Mouse (Mus musculus): Measurements from ENCODE around the gene Wnt6. TPM values are rescaled to one million over a fixed set of nuclear protein-coding genes. Genes with fewer than 3 reads are reported as not detected.
"Not testable (repeated sequence)": the region's sequence is repeated elsewhere in the genome, so short reads cannot be mapped to it uniquely, and the experiment has no call there.

Gene Wnt6
- total RNA-seq, 2 experiments from 2014 or later: 3.5 to 5.1 TPM

DNA sequence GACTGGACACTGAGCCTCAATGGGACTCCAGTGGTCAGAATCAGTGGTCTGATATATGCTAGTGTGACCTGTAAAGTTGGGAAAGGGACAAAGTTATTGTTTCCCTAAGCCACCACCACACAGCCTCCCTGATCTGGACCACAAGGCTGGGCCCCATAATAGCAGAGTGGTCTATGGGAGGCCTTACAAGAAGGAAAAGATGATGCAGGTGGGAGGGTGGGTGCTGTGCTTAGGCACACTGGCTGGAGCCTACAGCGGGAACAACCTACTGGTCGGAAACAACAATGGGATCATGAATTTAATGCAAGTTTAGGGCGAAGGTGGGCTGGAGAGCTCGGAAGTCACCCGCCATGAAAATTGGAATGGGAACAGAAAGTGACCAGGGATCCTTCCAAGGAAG is 34.2 kb downstream of the Wnt6 start:
- DNase-seq: no peak
- intact Hi-C loops (cut with DNase I): loop anchor here (5.0 kb wide), 1 partner anchor 51 kb away; no protein-coding TSS in a partner anchor

DNA sequence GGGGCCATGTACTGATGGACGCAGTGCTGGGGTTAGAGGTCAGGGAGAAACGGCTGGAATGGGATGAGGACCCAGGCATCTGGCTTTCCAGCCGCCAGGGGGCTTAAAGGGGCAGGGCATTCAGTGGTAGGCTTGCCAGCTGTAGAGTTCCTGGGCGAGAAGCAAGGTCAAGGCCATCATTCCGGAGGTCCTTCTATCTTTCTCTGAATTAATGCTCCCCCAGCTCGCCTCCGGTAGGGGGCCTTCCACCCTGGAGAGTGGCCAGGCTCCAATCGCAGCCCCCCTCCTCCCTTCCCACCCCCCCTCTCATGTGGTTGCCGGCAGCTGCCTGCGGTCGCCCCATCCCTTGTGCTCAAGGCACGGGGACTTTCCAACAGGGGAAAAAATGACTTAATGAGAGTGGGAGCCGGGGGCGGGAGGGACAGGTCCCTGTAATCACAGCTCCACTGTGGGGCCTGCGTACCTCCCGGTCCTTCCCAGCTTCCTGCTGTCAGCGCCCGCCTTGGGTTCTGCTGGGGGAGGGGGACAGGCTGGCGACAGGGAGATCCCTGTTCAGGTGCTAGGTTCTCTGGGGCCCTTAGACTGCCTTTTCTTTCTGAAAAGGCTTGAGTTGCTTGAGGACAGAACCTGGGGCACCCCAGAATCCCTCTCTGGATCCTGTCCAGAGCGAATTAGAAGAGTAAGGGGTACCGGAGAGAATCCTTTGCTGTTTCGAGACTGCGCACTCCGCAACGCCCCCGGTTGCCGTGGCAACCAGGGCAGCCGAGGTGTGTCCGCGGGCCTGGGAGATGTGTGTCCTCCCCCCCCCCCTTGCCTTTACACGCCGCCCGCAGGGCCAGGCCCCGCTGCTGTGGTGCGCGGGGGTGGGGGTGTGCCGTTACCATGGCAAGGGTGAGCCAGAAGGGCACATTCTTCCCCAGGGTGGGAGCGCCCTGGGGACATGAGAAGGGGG is 34.9 kb downstream of the Wnt6 start:
- intact Hi-C loops (cut with DNase I): loop anchor here (5.0 kb wide), 1 partner anchor 51 kb away; no protein-coding TSS in a partner anchor
- no peak for DNase-seq

- no peak for DNase-seq
- intact Hi-C loops (cut with DNase I): loop anchor here (5.0 kb wide), 1 partner anchor 50 kb away; no protein-coding TSS in a partner anchor
These were observed 35.9 kb downstream of the Wnt6 start for GRCm38 (mm10) chr1:74807551-74808071.

GRCm38 (mm10) chr1:74808078-74808477 is 36.4 kb downstream of the Wnt6 start:
- peak; percentile 82 for DNase-seq
- intact Hi-C loops (cut with DNase I): loop anchor here (5.0 kb wide), 1 partner anchor 49 kb away; no protein-coding TSS in a partner anchor

DNA sequence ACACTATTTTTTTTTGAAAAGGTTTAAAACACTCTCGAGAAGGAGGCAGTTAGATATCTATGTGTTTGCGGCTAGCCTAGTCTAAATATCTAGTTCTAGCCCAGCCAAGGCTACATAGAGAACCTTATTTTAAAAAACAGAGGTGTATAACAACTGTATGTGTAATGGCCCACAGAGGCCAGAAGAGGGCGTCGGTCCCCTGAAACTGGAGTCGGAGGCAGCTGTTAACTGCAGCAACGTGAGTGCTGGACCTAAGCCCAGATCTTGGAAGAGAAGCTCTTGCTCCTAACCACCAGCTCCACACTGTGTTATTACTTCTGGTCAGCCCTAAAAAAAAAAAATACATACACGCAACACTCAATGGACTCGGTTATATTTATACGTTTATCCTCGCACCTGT is 37.3 kb downstream of the Wnt6 start:
- no peak for DNase-seq
- intact Hi-C loops (cut with DNase I): loop anchor here (5.0 kb wide), 1 partner anchor 48 kb away; no protein-coding TSS in a partner anchor

DNA sequence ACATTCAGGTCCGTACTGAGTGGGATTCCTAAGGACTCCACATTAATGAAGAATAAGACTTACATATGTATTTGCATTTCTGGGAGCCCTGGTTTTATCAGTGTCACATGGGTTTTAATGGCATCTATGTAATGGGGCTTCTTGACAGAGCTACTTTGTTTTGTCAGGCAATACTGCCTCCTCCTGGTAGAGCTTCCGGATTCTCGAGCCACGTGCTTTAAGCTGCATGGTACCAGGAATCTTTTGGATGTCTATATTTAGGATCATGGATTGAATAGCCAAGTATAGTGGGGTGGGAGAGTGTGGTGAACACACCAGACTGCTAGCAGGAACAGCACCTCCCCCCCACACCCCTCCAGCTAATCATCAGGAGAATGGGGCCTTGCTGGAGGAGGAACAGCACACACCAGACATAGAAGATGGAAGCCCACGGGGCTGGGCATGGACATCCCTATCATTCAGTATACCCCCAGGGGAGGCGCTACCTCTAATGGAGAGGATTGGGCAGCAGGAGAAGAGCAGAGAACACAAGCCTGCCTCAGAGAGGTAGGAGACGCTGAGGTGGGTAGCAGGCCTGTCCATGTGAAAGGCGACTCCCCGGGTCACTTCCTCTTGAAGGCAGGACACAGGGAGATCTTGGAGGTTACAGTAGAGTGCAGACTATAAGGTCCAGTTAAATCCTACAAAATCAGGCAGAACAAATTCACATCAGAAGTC is 43.4 kb downstream of the Wnt6 start:
- intact Hi-C loops (cut with DNase I): no loop called here
- DNase-seq: no peak

- intact Hi-C loops (cut with DNase I): not testable (repeated sequence)
These were observed 44.3 kb downstream of the Wnt6 start for GRCm38 (mm10) chr1:74815965-74816364.

GRCm38 (mm10) chr1:74816612-74817199 is 45.0 kb downstream of the Wnt6 start:
- intact Hi-C loops (cut with DNase I): no loop called here
- peak; percentile 92 for DNase-seq

More at GRCm38 (mm10) chr1:74815965-74816364, 44.3 kb downstream of the Wnt6 start:
- DNase-seq: not testable (repeated sequence)

- intact Hi-C loops (cut with DNase I): no loop called here
- DNase-seq: no peak
These were observed 45.5 kb downstream of the Wnt6 start for GRCm38 (mm10) chr1:74817219-74817618.

DNA sequence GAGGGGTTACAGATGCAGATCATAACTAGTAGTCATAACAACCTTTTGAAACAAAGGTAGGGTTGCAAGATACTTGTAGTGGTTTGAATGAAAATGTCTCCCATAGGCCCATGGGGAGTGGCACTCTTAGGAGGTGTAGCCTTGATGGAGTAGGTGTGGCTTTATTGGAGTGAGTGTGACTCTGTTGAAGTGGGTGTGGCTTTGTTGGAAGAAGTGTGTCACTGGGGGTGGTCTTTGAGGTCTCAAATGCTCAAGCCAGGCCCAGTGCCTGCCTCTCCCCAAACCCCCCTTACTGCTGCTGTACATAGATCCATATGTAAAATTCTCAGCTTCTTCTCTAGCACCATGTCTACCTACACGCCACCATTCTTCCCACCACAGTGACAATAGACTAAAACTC is 46.8 kb downstream of the Wnt6 start:
- no peak for DNase-seq
- intact Hi-C loops (cut with DNase I): no loop called here

DNA sequence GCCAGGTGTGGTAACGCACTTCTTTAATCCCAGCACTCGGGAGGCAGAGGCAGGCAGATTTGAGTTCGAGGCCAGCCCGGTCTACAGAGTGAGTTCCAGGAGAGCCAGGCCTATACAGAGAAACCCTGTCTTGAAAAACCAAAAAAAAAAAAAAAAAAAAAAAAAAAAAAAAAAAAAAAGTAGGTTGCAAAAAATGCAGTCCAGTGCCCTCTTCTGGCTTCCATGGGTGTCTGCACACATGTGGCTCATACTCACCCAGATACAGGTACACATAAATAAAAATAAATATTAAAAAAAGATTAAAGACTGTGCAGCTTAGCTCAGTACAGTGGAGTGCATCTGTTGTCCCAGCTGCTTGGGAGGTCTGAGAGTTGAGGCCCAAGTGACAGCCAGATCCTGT is 51.9 kb downstream of the Wnt6 start:
- intact Hi-C loops (cut with DNase I); DNase-seq: not testable (repeated sequence)

DNA sequence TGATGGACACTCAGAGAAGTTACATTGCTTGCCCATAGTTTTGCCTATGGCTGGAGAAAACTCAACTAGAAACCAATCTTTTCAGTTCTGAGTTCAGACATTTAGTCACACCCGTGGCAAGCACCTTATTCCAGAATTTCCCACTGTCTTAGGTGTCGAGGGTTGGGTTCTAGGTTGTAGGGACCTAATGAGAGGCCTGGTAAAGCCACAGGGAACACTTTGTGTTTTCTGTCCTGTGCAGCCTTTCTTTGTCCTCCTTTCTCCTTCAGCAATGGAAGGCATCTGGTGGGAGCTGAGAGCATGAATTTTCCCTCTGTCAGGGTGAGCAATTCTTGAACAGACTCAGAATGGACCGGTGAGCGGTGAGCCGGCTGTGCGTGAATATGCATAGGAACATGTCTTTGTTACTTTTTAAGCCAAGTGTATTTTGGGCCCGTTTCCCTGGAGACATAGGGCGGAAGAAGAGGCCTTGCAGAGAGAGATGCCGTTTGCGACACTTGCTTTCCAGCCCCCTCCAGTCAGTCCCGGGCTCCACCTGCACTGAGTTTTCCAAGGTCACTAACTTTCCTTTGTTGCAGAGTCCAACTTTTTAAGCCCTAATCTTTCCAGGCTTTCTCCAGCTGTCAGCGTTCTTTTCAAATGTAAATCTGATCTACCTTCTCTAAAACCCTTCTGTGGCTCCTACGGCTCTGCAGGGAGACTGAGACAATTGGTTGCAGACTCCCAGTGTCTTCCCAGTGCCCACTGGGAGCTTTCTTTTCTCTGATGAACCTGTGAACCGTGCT is 53.0 kb downstream of the Wnt6 start:
- intact Hi-C loops (cut with DNase I): no loop called here
- no peak for DNase-seq

DNA sequence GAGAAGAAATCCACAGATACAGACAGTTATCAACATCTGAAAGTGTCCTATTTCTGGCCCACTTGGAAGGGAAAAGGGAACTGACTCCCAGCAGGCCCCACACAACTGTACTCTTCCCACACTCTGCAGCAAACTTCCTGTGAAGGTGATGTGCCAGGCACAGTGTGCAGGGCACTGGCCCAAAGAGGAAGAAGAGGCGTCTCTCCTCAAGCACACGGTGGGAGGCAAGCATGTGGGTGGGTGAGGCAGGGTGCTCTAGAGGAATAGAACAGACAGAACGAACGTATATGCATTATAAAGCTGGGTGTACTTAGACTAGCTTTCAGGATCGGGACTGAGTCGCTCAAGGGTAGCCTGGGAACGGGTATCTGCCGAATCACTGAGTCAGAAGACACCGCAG is 58.4 kb downstream of the Wnt6 start:
- intact Hi-C loops (cut with DNase I): no loop called here
- DNase-seq: no peak

DNA sequence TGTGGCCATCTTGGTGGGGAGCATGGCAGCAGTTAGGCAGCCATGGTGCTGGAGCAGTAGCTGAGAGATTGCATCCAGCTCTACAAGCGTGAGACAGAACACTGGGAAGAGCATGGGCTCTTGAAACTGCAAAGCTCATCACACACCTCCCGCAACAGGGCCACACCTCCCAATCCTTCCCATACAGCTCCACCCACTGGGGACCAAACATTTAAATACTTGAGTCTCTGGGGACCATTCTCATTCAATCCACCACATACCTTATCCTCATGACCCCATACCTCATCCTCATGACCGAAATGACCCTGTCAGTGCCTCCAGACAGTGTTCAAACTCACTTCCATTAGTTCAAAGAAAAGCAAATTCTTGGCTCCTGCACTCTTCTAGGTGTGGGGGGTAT is 61.6 kb downstream of the Wnt6 start:
- intact Hi-C loops (cut with DNase I): no loop called here
- no peak for DNase-seq

Other genes with a start within 250 kb of the Wnt6 start
- gene Plcd4, start 229.0 kb upstream of the Wnt6 start, total RNA-seq (2021): 1 to 10 TPM; 3.7 TPM
- gene Usp37, start 227.6 kb upstream of the Wnt6 start, total RNA-seq (2021): 10 to 100 TPM; 24.3 to 26.6 TPM
- gene Zfp142, start 183.6 kb upstream of the Wnt6 start, total RNA-seq (2021): 10 to 100 TPM; 24.7 to 24.8 TPM
- gene Bcs1l, start 183.6 kb upstream of the Wnt6 start, total RNA-seq (2021): 10 to 100 TPM; 19.8 to 24.1 TPM
- 10 to 100 TPM; 58.7 to 64.9 TPM for gene Rnf25, start 170.5 kb upstream of the Wnt6 start, total RNA-seq (2021)
- gene Stk36, start 170.4 kb upstream of the Wnt6 start, total RNA-seq (2021): 10 to 100 TPM; 20.6 to 25.2 TPM
- 10 to 100 TPM; 37.3 to 42.6 TPM for gene Ttll4, start 110.1 kb upstream of the Wnt6 start, total RNA-seq (2021)
- gene Cyp27a1, start 58.3 kb upstream of the Wnt6 start, total RNA-seq (2021): under 1 TPM; 0.70 TPM
- gene Prkag3, start 22.7 kb upstream of the Wnt6 start, total RNA-seq (2021): not detected
- gene Wnt10a, start 19.6 kb downstream of the Wnt6 start, total RNA-seq (2021): under 1 TPM in 1 of 2 experiments, not detected in 1; 0.38 TPM
- 100 to 1,000 TPM; 227 to 230 TPM for gene Cdk5r2, start 83.0 kb downstream of the Wnt6 start, total RNA-seq (2021)
- not detected for gene Fev, start 113.5 kb downstream of the Wnt6 start, total RNA-seq (2021)
- not detected for gene Cryba2, start 121.3 kb downstream of the Wnt6 start, total RNA-seq (2021)
- gene Cfap65, start 163.7 kb downstream of the Wnt6 start, total RNA-seq (2021): 1 to 10 TPM; 1.5 to 1.8 TPM
- gene Ihh, start 179.8 kb downstream of the Wnt6 start, total RNA-seq (2021): under 1 TPM; 0.28 to 0.40 TPM